Mouse (Mus musculus): ENCODE data around the gene Slc2a9. TPM values are rescaled to one million over a fixed set of nuclear protein-coding genes. Genes with fewer than 3 reads are reported as not detected.

The Slc2a9 gene
- polyA plus RNA-seq (2016; fragmentation: Nextera tagmentation; extraction: Ambion mirVana), result 0.15 and 0.41 TPM in 2 replicates

DNA sequence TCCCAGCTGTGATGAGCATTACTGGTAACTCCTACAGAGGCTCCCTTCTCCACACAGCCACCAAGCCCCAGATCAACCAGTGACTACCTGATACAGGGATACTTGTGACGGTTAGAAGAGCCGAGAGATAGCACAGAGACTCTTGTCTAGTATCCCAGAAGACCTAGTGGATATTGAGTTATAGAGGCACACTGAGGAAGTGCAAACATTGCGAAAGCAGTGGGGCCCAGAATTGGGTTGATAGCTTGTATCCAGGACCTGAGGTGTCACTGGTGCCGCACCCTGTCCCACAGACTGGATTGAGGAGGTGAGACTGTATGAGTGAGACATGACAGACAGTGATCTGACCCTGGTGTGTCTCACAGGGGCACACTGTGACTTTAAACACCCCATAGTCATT, at the start of gene Slc2a9:
Gene Slc2a9, minus strand, starts transcription at position 152 of the 400 bp plus-strand sequence.
- H3K27ac ChIP-seq (replicated peaks), result no peak within 1 kb of the TSS
- no peaks in the 10 kb centered on the region for H3K9me3 ChIP-seq (replicated peaks)
- H3K36me3 ChIP-seq, result no peaks in the 10 kb centered on the region
- no peaks in the 10 kb centered on the region for H3K27me3 ChIP-seq (ENCODE audit: low read depth, poor library complexity, severe bottlenecking)
- H3K4me3 ChIP-seq, result no peak within 1 kb of the TSS
- 96% methylated on average over 4 of the region's 4 CpGs for WGBS
- no peaks in the 10 kb centered on the region for H3K4me1 ChIP-seq
- DNase-seq (ENCODE audit: low spot score), result no peak

- Histone ChIP-seq H3K27ac (replicated peaks) (no peak overlapping the region), H3K9me3 (replicated peaks) (no peaks in the 10 kb centered on the region), H3K36me3 (peaks cover 97% of the 10 kb centered on the region), H3K4me3 (no peak overlapping the region), H3K27me3 (ENCODE audit: low read depth, poor library complexity, severe bottlenecking) (no peaks in the 10 kb centered on the region), H3K4me1 (peaks cover 3% of the 10 kb centered on the region; the same call in 1 of the 2 replicates)
- DNase-seq (ENCODE audit: low spot score), result no peak
- WGBS, result 93% methylated on average over 3 of the region's 3 CpGs
Observed at GRCm38 (mm10) chr5:38552615-38553014, 49.7 kb upstream of the Slc2a9 start.

DNA sequence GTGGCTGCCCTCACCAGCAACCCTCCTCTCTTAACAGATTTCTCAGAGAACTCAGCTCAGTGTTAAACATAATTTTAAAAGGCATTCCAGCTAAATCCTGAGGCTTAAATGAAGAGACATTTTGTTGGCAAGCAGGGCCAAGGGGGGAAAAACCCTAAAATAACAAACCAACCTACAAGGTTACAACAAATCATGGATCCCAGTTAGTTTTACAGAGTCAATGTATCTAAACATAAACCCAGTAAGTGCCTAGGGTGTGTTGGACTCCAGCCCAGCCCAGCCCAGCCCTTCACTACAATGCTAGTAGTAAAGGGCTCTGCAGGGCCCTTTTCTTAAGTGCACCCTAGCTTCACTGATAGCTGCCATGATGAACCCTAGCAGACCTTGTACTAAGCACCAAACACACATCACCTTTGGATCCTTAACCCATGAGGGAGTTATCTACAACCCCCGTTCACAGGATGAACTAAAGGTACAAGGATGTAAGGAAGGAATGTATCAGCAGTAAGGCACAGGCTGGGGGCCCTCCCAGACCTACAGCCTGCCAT, 47.4 kb upstream of the Slc2a9 start:
- Histone ChIP-seq H3K9me3 (replicated peaks) (no peaks in the 10 kb centered on the region), H3K27me3 (ENCODE audit: low read depth, poor library complexity, severe bottlenecking) (no peaks in the 10 kb centered on the region), H3K27ac (replicated peaks) (no peak overlapping the region), H3K36me3 (peaks cover 100% of the 10 kb centered on the region), H3K4me3 (no peak overlapping the region), H3K4me1 (peaks cover 3% of the 10 kb centered on the region; the same call in 1 of the 2 replicates)
- 94% methylated on average over 1 of the region's 1 CpGs for WGBS
- no peak for DNase-seq (ENCODE audit: low spot score)

GRCm38 (mm10) chr5:38549461-38549909, 46.5 kb upstream of the Slc2a9 start:
- no peak for DNase-seq (ENCODE audit: low spot score)
- H3K9me3 ChIP-seq (replicated peaks), result no peaks in the 10 kb centered on the region
- peaks cover 100% of the 10 kb centered on the region for H3K36me3 ChIP-seq
- 91% methylated on average over 3 of the region's 3 CpGs for WGBS
- no peak overlapping the region for H3K27ac ChIP-seq (replicated peaks)
- no peaks in the 10 kb centered on the region for H3K27me3 ChIP-seq (ENCODE audit: low read depth, poor library complexity, severe bottlenecking)
- H3K4me1 ChIP-seq, result peaks cover 3% of the 10 kb centered on the region; the same call in 1 of the 2 replicates
- H3K4me3 ChIP-seq, result no peak overlapping the region

DNA sequence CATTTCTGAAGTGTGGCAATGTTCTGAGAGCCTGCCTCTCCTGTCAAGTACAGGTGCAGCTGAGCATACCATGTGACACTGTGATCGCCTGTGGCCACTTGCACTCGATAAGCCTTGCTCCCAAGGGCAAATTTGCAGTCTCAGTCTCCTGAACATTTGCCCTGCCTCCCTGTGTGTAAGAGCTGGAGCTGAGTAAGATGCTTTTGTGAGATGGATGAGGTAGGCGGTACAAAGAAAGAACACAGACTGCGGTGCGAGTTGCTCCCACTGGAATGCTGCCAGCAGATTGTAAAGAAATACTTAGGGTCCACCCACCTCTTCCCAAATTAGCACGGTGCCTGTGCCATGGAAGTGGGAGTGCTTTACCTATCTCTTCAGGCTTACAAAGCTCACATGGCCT, 44.4 kb upstream of the Slc2a9 start:
- WGBS, result 94% methylated on average over 6 of the region's 6 CpGs
- Histone ChIP-seq H3K4me3 (no peak overlapping the region), H3K27me3 (ENCODE audit: low read depth, poor library complexity, severe bottlenecking) (no peaks in the 10 kb centered on the region), H3K27ac (replicated peaks) (no peak overlapping the region), H3K9me3 (replicated peaks) (no peaks in the 10 kb centered on the region), H3K4me1 (no peaks in the 10 kb centered on the region), H3K36me3 (peaks cover 100% of the 10 kb centered on the region)
- no peak for DNase-seq (ENCODE audit: low spot score)

DNA sequence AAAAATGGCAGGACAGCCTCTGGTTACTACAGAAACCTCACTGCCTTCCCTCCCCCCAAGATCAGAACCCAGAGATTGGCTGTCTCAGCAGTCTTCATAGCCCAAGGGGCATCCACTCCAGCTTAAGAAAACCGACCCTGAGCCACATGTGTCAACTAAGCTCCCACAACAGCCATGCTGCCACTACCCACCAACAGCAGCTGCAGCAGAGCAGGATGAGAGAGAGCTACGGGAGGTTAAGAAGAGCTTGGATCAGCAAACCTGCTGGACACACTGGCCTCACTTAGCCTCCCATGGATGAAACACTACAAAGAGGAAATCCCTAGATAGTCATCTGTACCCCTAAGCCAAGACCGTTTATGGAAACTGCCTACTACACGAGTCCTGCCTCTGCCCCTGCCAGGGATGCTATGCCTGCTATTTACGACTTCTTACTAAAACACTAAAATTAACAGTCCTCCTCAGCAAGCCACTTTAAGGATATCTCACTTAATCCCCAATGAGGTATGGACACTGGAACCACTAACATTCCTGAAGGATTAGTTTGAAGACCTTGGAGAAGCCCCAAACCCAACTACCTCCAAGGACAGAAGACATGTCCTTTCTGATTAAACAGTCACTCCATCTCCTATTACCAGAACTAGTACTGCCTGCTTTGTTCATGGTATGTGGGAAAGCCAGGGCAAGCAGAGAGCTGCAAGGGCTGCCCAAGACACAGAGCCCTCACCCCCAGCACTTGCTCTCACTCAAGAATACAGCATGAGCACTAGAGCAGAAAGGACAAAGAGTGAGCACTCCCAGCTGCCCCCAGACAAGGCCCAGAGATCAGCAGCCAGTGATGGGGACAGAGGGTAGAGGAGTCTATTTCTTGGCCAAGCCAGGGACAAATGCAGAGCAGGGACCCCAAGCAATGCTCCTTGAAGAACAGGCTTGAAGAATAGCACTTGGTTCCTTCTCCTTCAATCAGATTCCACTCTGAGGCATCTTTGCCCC, 41.8 kb upstream of the Slc2a9 start:
- Histone ChIP-seq H3K9me3 (replicated peaks) (no peaks in the 10 kb centered on the region), H3K27ac (replicated peaks) (no peak overlapping the region), H3K4me1 (no peaks in the 10 kb centered on the region), H3K4me3 (no peak overlapping the region), H3K27me3 (ENCODE audit: low read depth, poor library complexity, severe bottlenecking) (no peaks in the 10 kb centered on the region), H3K36me3 (peaks cover 100% of the 10 kb centered on the region)
- WGBS, result 86% methylated on average over 5 of the region's 5 CpGs
- no peak for DNase-seq (ENCODE audit: low spot score)

DNA sequence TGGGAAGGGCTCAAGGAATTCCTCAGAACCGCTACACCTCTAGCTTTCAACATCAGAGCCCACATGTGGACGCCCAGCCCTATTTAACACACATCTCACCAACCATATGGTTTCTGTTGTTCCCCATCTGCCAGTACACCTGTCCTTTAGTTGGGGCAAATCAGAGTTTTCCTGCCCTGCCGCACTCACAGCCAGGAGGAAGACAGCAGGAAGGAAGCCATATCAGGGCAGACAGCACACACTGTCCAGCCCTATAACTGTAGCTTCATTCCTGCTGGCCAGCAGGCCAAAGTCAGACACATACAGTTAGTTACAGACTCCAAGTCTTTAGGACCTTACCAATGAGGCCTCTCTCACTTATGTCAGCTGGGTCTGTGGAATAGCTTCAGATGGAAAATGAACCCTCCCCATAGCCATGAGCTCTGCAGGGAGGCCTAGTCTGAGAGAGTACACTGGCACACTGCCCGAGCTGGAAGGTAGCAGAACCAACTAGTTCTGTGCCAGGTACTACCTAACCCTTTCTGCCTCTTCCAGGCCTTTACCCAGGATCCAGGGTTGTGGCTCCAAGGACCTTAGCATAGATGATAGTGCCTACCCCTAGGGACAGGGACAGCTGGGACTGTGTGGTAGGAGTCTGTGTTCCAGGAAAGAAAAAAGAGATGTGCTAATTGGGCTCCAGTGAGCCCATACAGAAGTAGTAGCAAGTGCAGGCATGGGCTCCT, 40.7 kb upstream of the Slc2a9 start:
- DNase-seq (ENCODE audit: low spot score), result no peak
- Histone ChIP-seq H3K27me3 (ENCODE audit: low read depth, poor library complexity, severe bottlenecking) (no peaks in the 10 kb centered on the region), H3K27ac (replicated peaks) (no peak overlapping the region), H3K36me3 (peaks cover 100% of the 10 kb centered on the region), H3K9me3 (replicated peaks) (no peaks in the 10 kb centered on the region), H3K4me1 (no peaks in the 10 kb centered on the region), H3K4me3 (no peak overlapping the region)
- 91% methylated on average over 4 of the region's 4 CpGs for WGBS

DNA sequence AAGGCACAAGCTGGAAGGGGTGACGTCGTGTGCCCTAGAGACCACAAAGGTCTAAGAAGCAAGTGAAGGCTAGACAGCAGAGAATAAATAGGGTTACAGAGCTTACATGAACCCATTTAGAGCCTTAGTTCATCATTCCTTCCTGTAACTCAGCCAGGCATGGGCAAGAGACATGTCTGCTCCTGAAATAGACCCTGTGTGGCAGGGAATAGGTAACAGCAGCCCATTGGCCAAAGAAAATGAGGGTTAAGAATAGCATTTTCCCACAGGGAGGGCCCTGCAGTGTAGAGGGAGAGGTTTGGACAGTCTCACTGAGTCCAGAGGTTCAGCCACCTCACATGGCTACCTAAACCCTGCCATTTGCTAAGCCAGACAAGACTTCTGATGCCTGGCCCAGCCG, 38.8 kb upstream of the Slc2a9 start:
- no peak for DNase-seq (ENCODE audit: low spot score)
- Histone ChIP-seq H3K4me3 (no peak overlapping the region), H3K27ac (replicated peaks) (no peak overlapping the region), H3K4me1 (no peaks in the 10 kb centered on the region), H3K36me3 (peaks cover 100% of the 10 kb centered on the region), H3K27me3 (ENCODE audit: low read depth, poor library complexity, severe bottlenecking) (no peaks in the 10 kb centered on the region), H3K9me3 (replicated peaks) (no peaks in the 10 kb centered on the region)
- WGBS, result 96% methylated on average over 3 of the region's 3 CpGs

- 100% methylated on average over 1 of the region's 1 CpGs for WGBS
- Histone ChIP-seq H3K9me3 (replicated peaks) (no peaks in the 10 kb centered on the region), H3K27ac (replicated peaks) (no peak overlapping the region), H3K4me1 (no peaks in the 10 kb centered on the region), H3K4me3 (no peak overlapping the region), H3K27me3 (ENCODE audit: low read depth, poor library complexity, severe bottlenecking) (no peaks in the 10 kb centered on the region), H3K36me3 (peaks cover 100% of the 10 kb centered on the region)
- no peak for DNase-seq (ENCODE audit: low spot score)
Observed at GRCm38 (mm10) chr5:38540898-38541297, 38.0 kb upstream of the Slc2a9 start.

GRCm38 (mm10) chr5:38538508-38538907, 35.6 kb upstream of the Slc2a9 start:
- no peak for DNase-seq (ENCODE audit: low spot score)
- H3K27ac ChIP-seq (replicated peaks), result no peak overlapping the region
- peaks cover 100% of the 10 kb centered on the region for H3K36me3 ChIP-seq
- no peak overlapping the region for H3K4me3 ChIP-seq
- no peaks in the 10 kb centered on the region for H3K27me3 ChIP-seq (ENCODE audit: low read depth, poor library complexity, severe bottlenecking)
- WGBS, result 94% methylated on average over 8 of the region's 8 CpGs
- H3K9me3 ChIP-seq (replicated peaks), result no peaks in the 10 kb centered on the region
- no peaks in the 10 kb centered on the region for H3K4me1 ChIP-seq

- Histone ChIP-seq H3K4me1 (no peaks in the 10 kb centered on the region), H3K27ac (replicated peaks) (no peak overlapping the region), H3K36me3 (peaks cover 99% of the 10 kb centered on the region), H3K4me3 (no peak overlapping the region), H3K9me3 (replicated peaks) (no peaks in the 10 kb centered on the region), H3K27me3 (ENCODE audit: low read depth, poor library complexity, severe bottlenecking) (no peaks in the 10 kb centered on the region)
- DNase-seq (ENCODE audit: low spot score), result no peak
- WGBS, result 92% methylated on average over 4 of the region's 4 CpGs
Observed at GRCm38 (mm10) chr5:38537845-38538244, 34.9 kb upstream of the Slc2a9 start.

DNA sequence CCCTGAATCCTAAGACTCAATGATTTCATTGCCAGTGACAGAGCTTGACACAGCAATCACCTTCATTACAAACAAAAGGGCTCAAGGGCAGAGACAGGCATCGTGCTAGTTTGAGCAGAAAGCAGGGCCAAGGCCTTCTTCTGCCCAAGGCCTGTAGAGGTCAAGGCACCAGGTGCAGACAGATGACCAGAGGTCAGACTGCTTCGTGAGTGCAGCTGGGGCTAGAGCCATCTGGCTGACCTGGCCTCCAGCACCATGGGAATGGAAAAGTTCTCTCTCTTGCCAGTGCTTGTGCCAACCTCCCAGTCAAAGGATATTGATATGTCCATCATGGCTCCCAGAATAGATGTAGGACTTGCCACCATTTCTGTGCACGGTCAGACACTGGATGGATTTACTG, 33.9 kb upstream of the Slc2a9 start:
- Histone ChIP-seq H3K9me3 (replicated peaks) (no peaks in the 10 kb centered on the region), H3K36me3 (peaks cover 99% of the 10 kb centered on the region), H3K27ac (replicated peaks) (no peak overlapping the region), H3K4me1 (no peaks in the 10 kb centered on the region), H3K27me3 (ENCODE audit: low read depth, poor library complexity, severe bottlenecking) (no peaks in the 10 kb centered on the region), H3K4me3 (no peak overlapping the region)
- DNase-seq (ENCODE audit: low spot score), result no peak
- 95% methylated on average over 3 of the region's 3 CpGs for WGBS

All from midbrain, embryonic 10.5 days (tissue).